Mouse (Mus musculus): ENCODE measurements at regions not wholly inside any gene's neighbourhood (a gene's known extent, or its start where the extent isn't known, plus 50 kb on each side); places are given as distances from the start of the nearest gene placed in this dataset.
A peak's percentile ranks its signal among the peaks of the same experiment; 100 is the strongest.
"Not testable (repeated sequence)": the region's sequence is repeated elsewhere in the genome, so short reads cannot be mapped to it uniquely, and the experiment has no call there.

- DNase-seq, result no peak
Observed at GRCm38 (mm10) chr7:64101679-64102078, 52.0 kb upstream of the Trpm1 start.

GRCm38 (mm10) chr7:64099606-64100005, 54.0 kb upstream of the Trpm1 start:
- DNase-seq, result no peak

- no peak for DNase-seq
Observed at GRCm38 (mm10) chr7:64090067-64090466, 63.6 kb upstream of the Trpm1 start.

- no peak for DNase-seq
Observed at GRCm38 (mm10) chr7:64089034-64089433, 64.6 kb upstream of the Trpm1 start.

GRCm38 (mm10) chr7:64083978-64084377, 69.7 kb upstream of the Trpm1 start:
- DNase-seq, result not testable (repeated sequence)

- no peak for DNase-seq
Observed at GRCm38 (mm10) chr7:64082651-64083050, 71.0 kb upstream of the Trpm1 start.

GRCm38 (mm10) chr7:64082201-64082600, 71.4 kb upstream of the Trpm1 start:
- no peak for DNase-seq

GRCm38 (mm10) chr7:64081618-64082017, 72.0 kb upstream of the Trpm1 start:
- DNase-seq, result no peak

- no peak for DNase-seq
Observed at GRCm38 (mm10) chr7:64081019-64081418, 72.6 kb upstream of the Trpm1 start.

GRCm38 (mm10) chr7:64079301-64079700, 74.3 kb upstream of the Trpm1 start:
- DNase-seq, result no peak

- DNase-seq, result no peak
Observed at GRCm38 (mm10) chr7:64078646-64079045, 75.0 kb upstream of the Trpm1 start.

- DNase-seq, result no peak
Observed at GRCm38 (mm10) chr7:64077526-64077925, 76.1 kb upstream of the Trpm1 start.

GRCm38 (mm10) chr7:64076764-64077360, 76.8 kb upstream of the Trpm1 start:
- DNase-seq, result no peak

GRCm38 (mm10) chr7:64075696-64076313, 77.8 kb upstream of the Trpm1 start:
- DNase-seq, result no peak

GRCm38 (mm10) chr7:64074661-64075234, 78.9 kb upstream of the Trpm1 start:
- DNase-seq, result no peak

- DNase-seq, result no peak
Observed at GRCm38 (mm10) chr7:64074186-64074585, 79.4 kb upstream of the Trpm1 start.

- DNase-seq, result no peak
Observed at GRCm38 (mm10) chr7:64073781-64074180, 79.9 kb upstream of the Trpm1 start.

GRCm38 (mm10) chr7:64070930-64071329, 82.7 kb upstream of the Trpm1 start:
- DNase-seq, result no peak

GRCm38 (mm10) chr7:64065529-64066247, 87.9 kb upstream of the Trpm1 start:
- DNase-seq, result peak; percentile 43

- peak; percentile 62 for DNase-seq
Observed at GRCm38 (mm10) chr7:64064460-64065241, 89.0 kb upstream of the Trpm1 start.

- no peak for DNase-seq
Observed at GRCm38 (mm10) chr7:64061170-64061569, 92.5 kb upstream of the Trpm1 start.

GRCm38 (mm10) chr7:64060582-64060981, 93.1 kb upstream of the Trpm1 start:
- no peak for DNase-seq

GRCm38 (mm10) chr7:64060051-64060450, 93.6 kb upstream of the Trpm1 start:
- peak; percentile 26 for DNase-seq

All from cerebellum, adult 9-11 months (tissue).